Mouse (Mus musculus): ENCODE results near the gene Platr17. TPM values are rescaled to one million over a fixed set of nuclear protein-coding genes. Genes with fewer than 3 reads are reported as not detected.
A peak's percentile ranks its signal among the peaks of the same experiment; 100 is the strongest.
"Not testable (repeated sequence)": the region's sequence is repeated elsewhere in the genome, so short reads cannot be mapped to it uniquely, and the experiment has no call there.

Gene Platr17
- polyA plus RNA-seq, 1 experiment from 2014 or later: 0.40 TPM

GRCm38 (mm10) chr17:33943454-33943853 lies 38.5 kb downstream of the Platr17 start:
- Histone ChIP-seq H3K4me1 (ENCODE audit: control insufficient read depth, insufficient read depth, low read length) (peaks cover 16% of the 10 kb centered on the region), H3K4me2 (ENCODE audit: low read depth, low read length) (no peak overlapping the region), H3K4me3 (replicated peaks; ENCODE audit: low read length) (no peak overlapping the region), H3K9ac (ENCODE audit: low read length) (no peak overlapping the region), H3K27me3 (ENCODE audit: control insufficient read depth, insufficient read depth, low read length) (no peaks in the 10 kb centered on the region), H3K9me3 (replicated peaks; ENCODE audit: control insufficient read depth, low read length) (no peaks in the 10 kb centered on the region), H3K36me3 (ENCODE audit: control insufficient read depth, insufficient read depth, low read length) (peaks cover 4% of the 10 kb centered on the region; the same call in 1 of the 2 replicates), H3K27ac (ENCODE audit: low read length) (no peak overlapping the region)
- no peak for ATAC-seq (ENCODE audit: insufficient read depth, low FRiP score)
- 93% methylated on average over 15 of the region's 15 CpGs for WGBS

GRCm38 (mm10) chr17:33947430-33948089 lies 42.6 kb downstream of the Platr17 start:
- Histone ChIP-seq H3K4me1 (ENCODE audit: control insufficient read depth, insufficient read depth, low read length) (peaks cover 21% of the 10 kb centered on the region), H3K36me3 (ENCODE audit: control insufficient read depth, insufficient read depth, low read length) (peaks cover 4% of the 10 kb centered on the region), H3K9me3 (replicated peaks; ENCODE audit: control insufficient read depth, low read length) (no peaks in the 10 kb centered on the region), H3K27ac (ENCODE audit: low read length) (no peak overlapping the region), H3K4me3 (replicated peaks; ENCODE audit: low read length) (no peak overlapping the region), H3K4me2 (ENCODE audit: low read depth, low read length) (no peak overlapping the region), H3K9ac (ENCODE audit: low read length) (no peak overlapping the region), H3K27me3 (ENCODE audit: control insufficient read depth, insufficient read depth, low read length) (no peaks in the 10 kb centered on the region)
- ATAC-seq (ENCODE audit: insufficient read depth, low FRiP score): no peak
- WGBS: 84% methylated on average over 10 of the region's 10 CpGs

- Histone ChIP-seq H3K27me3 (ENCODE audit: control insufficient read depth, insufficient read depth, low read length) (no peaks in the 10 kb centered on the region), H3K4me3 (replicated peaks; ENCODE audit: low read length) (no peak overlapping the region), H3K4me2 (ENCODE audit: low read depth, low read length) (no peak overlapping the region), H3K27ac (ENCODE audit: low read length) (peak overlapping the region; percentile 14; the same call in 1 of the 2 replicates), H3K9me3 (replicated peaks; ENCODE audit: control insufficient read depth, low read length) (no peaks in the 10 kb centered on the region), H3K36me3 (ENCODE audit: control insufficient read depth, insufficient read depth, low read length) (peaks cover 4% of the 10 kb centered on the region), H3K9ac (ENCODE audit: low read length) (no peak overlapping the region), H3K4me1 (ENCODE audit: control insufficient read depth, insufficient read depth, low read length) (peaks cover 28% of the 10 kb centered on the region)
- ATAC-seq (ENCODE audit: insufficient read depth, low FRiP score): no peak
- WGBS: 83% methylated on average over 22 of the region's 22 CpGs
These were observed 43.4 kb downstream of the Platr17 start for GRCm38 (mm10) chr17:33948090-33948904.

GRCm38 (mm10) chr17:33948905-33949537 lies 44.1 kb downstream of the Platr17 start:
- Histone ChIP-seq H3K27ac (ENCODE audit: low read length) (peak overlapping the region; percentile 42), H3K27me3 (ENCODE audit: control insufficient read depth, insufficient read depth, low read length) (no peaks in the 10 kb centered on the region), H3K36me3 (ENCODE audit: control insufficient read depth, insufficient read depth, low read length) (no peaks in the 10 kb centered on the region; the same call in 1 of the 2 replicates), H3K4me3 (replicated peaks; ENCODE audit: low read length) (no peak overlapping the region), H3K9ac (ENCODE audit: low read length) (no peak overlapping the region), H3K4me1 (ENCODE audit: control insufficient read depth, insufficient read depth, low read length) (peaks cover 35% of the 10 kb centered on the region), H3K9me3 (replicated peaks; ENCODE audit: control insufficient read depth, low read length) (no peaks in the 10 kb centered on the region), H3K4me2 (ENCODE audit: low read depth, low read length) (0 out of 2 replicates have a peak overlapping the region, but pooled peaks have one; percentile 87)
- WGBS: 79% methylated on average over 19 of the region's 19 CpGs
- peak; percentile 61; the same call in 1 of the 2 replicates for ATAC-seq (ENCODE audit: insufficient read depth, low FRiP score)

GRCm38 (mm10) chr17:33950131-33950625 lies 45.2 kb downstream of the Platr17 start:
- ATAC-seq (ENCODE audit: insufficient read depth, low FRiP score): no peak
- Histone ChIP-seq H3K27ac (ENCODE audit: low read length) (peak overlapping the region; percentile 94; the same call in 1 of the 2 replicates), H3K9me3 (replicated peaks; ENCODE audit: control insufficient read depth, low read length) (no peaks in the 10 kb centered on the region), H3K4me2 (ENCODE audit: low read depth, low read length) (peak overlapping the region; percentile 87), H3K27me3 (ENCODE audit: control insufficient read depth, insufficient read depth, low read length) (no peaks in the 10 kb centered on the region), H3K4me1 (ENCODE audit: control insufficient read depth, insufficient read depth, low read length) (peaks cover 41% of the 10 kb centered on the region), H3K4me3 (replicated peaks; ENCODE audit: low read length) (peak overlapping the region; percentile 57), H3K9ac (ENCODE audit: low read length) (peak overlapping the region; percentile 77), H3K36me3 (ENCODE audit: control insufficient read depth, insufficient read depth, low read length) (no peaks in the 10 kb centered on the region; the same call in 1 of the 2 replicates)
- 69% methylated on average over 10 of the region's 10 CpGs for WGBS

GRCm38 (mm10) chr17:33951021-33951946 lies 46.3 kb downstream of the Platr17 start, which contains the start of gene B3galt4:
B3galt4 (minus strand) TSS chr17:33951488.
- Histone ChIP-seq H3K9me3 (replicated peaks; ENCODE audit: control insufficient read depth, low read length) (no peaks in the 10 kb centered on the region), H3K27me3 (ENCODE audit: control insufficient read depth, insufficient read depth, low read length) (no peaks in the 10 kb centered on the region), H3K36me3 (ENCODE audit: control insufficient read depth, insufficient read depth, low read length) (no peaks in the 10 kb centered on the region; the same call in 1 of the 2 replicates), H3K9ac (ENCODE audit: low read length) (peak within 1 kb of the TSS; percentile 77), H3K4me1 (ENCODE audit: control insufficient read depth, insufficient read depth, low read length) (peaks cover 41% of the 10 kb centered on the region), H3K4me3 (replicated peaks; ENCODE audit: low read length) (peak within 1 kb of the TSS; percentile 57), H3K27ac (ENCODE audit: low read length) (peak within 1 kb of the TSS; percentile 94), H3K4me2 (ENCODE audit: low read depth, low read length) (peak within 1 kb of the TSS; percentile 87)
- 1% methylated on average over 45 of the region's 45 CpGs for WGBS
- ATAC-seq (ENCODE audit: insufficient read depth, low FRiP score): peak; percentile 76

GRCm38 (mm10) chr17:33952015-33952414 lies 47.1 kb downstream of the Platr17 start:
- H3K27me3 ChIP-seq (ENCODE audit: control insufficient read depth, insufficient read depth, low read length); H3K9me3 ChIP-seq (replicated peaks; ENCODE audit: control insufficient read depth, low read length); H3K9ac ChIP-seq (ENCODE audit: low read length); H3K36me3 ChIP-seq (ENCODE audit: control insufficient read depth, insufficient read depth, low read length); ATAC-seq (ENCODE audit: insufficient read depth, low FRiP score): not testable (repeated sequence)
- 73% methylated on average over 13 of the region's 13 CpGs for WGBS
- peaks cover 46% of the 10 kb centered on the region for H3K4me1 ChIP-seq (ENCODE audit: control insufficient read depth, insufficient read depth, low read length)
- peak overlapping the region; percentile 57; the same call in 1 of the 2 replicates for H3K4me3 ChIP-seq (replicated peaks; ENCODE audit: low read length)
- H3K27ac ChIP-seq (ENCODE audit: low read length): peak overlapping the region; percentile 94; the same call in 1 of the 2 replicates
- peak overlapping the region; percentile 87 for H3K4me2 ChIP-seq (ENCODE audit: low read depth, low read length)

- WGBS: 80% methylated on average over 4 of the region's 4 CpGs
- Histone ChIP-seq H3K9me3 (replicated peaks; ENCODE audit: control insufficient read depth, low read length) (no peaks in the 10 kb centered on the region), H3K4me3 (replicated peaks; ENCODE audit: low read length) (no peak overlapping the region), H3K4me2 (ENCODE audit: low read depth, low read length) (peak overlapping the region; percentile 97; the same call in 1 of the 2 replicates), H3K4me1 (ENCODE audit: control insufficient read depth, insufficient read depth, low read length) (peaks cover 46% of the 10 kb centered on the region), H3K27me3 (ENCODE audit: control insufficient read depth, insufficient read depth, low read length) (no peaks in the 10 kb centered on the region), H3K36me3 (ENCODE audit: control insufficient read depth, insufficient read depth, low read length) (no peaks in the 10 kb centered on the region; the same call in 1 of the 2 replicates), H3K9ac (ENCODE audit: low read length) (peak overlapping the region; percentile 0; the same call in 1 of the 2 replicates), H3K27ac (ENCODE audit: low read length) (0 out of 2 replicates have a peak overlapping the region, but pooled peaks have one; percentile 12)
- ATAC-seq (ENCODE audit: insufficient read depth, low FRiP score): no peak
These were observed 47.9 kb downstream of the Platr17 start for GRCm38 (mm10) chr17:33952879-33953278.

Measured in stomach, embryonic 16.5 days (tissue).